Comparison of ENCODE assay signal across 9 mouse cellular contexts in the genomic region with DNA sequence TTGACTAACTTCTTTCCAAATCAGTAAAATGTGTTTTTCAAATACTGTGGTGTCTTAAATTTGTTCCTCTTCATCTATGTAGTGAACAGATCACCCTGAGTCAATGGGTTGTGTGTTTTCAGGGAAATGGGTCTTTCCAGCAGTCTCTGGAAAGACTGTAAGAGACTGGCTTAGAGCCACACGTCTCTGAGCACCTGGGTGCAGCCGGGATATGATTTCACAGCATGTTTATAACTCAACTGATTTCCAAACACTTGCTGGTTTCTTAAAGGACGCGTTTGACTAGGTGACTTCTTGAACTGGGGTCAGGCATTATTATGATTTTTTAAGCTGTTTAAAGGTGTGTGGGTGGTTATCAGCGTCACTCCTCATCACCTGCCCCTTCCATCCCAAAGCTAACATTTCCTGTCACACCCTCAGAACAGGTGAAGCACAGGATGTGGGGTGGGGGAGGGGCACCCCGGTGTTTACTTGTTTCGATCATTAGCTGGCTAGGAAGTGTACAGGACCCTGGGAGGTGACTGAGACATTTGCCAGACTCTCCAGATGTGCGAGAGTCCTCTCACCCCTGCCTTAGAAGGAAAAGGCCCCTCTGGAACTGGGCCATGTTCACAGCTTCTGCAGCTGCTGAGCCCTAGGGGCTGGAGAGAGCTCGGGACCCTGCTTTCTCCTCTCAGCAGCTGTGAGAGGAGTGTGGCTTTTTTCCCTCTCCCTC.
DNase-seq lines count a peak whose midpoint lies in the region; ATAC-seq lines count a peak whose summit lies in the region.
"Had no signal": no experiment of that assay in that cellular context is flagged by ENCODE, and none has a peak within 500 bp of the region (broad histone marks: within the 10 kb centered on the region; RNA-seq: fewer than 3 reads in every experiment).

No protein-coding gene starts in this region.

- no peaks in the 10 kb centered on the region for H3K36me3 ChIP-seq in lung, embryonic 15.5 days
- H3K36me3 ChIP-seq in embryonic facial prominence, embryonic 15.5 days: no peaks in the 10 kb centered on the region
- H3K36me3 ChIP-seq in stomach, embryonic 16.5 days (ENCODE audit: control insufficient read depth, insufficient read depth, low read length): no peaks in the 10 kb centered on the region

- WGBS in lung, embryonic 15.5 days: 12% methylated on average over 9 of the region's 9 CpGs
- WGBS in embryonic facial prominence, embryonic 15.5 days: 41% methylated on average over 9 of the region's 9 CpGs
- 20% methylated on average over 9 of the region's 9 CpGs for WGBS in stomach, embryonic 16.5 days

- H3K9ac ChIP-seq in lung, embryonic 15.5 days: no peak overlapping the region
- H3K9ac ChIP-seq in embryonic facial prominence, embryonic 15.5 days: no peak overlapping the region
- no peak overlapping the region for H3K9ac ChIP-seq in stomach, embryonic 16.5 days (ENCODE audit: low read length)

- ATAC-seq in lung, embryonic 15.5 days (ENCODE audit: borderline replicate concordance, extremely low read depth, low FRiP score, low TSS enrichment): peak; percentile 92; the same call in 1 of the 2 replicates
- ATAC-seq in embryonic facial prominence, embryonic 15.5 days (ENCODE audit: insufficient number of reproducible peaks, low FRiP score, low TSS enrichment, low read depth): peak; percentile 43; the same call in 1 of the 2 replicates
- peak; percentile 82; the same call in 1 of the 2 replicates for ATAC-seq in stomach, embryonic 16.5 days (ENCODE audit: insufficient read depth, low FRiP score)

- no peak for DNase-seq in lung, postnatal 25 days (ENCODE audit: low spot score)
- DNase-seq in induced T-regulatory cell, adult 2 months (ENCODE audit: low read depth): peak; percentile 49
- no peak for DNase-seq in ovary, postnatal 36 days (ENCODE audit: low spot score)
- DNase-seq in ovary, postnatal 14 days (ENCODE audit: low spot score): no peak
- DNase-seq in layer of hippocampus, adult 8-10 months (ENCODE audit: low spot score in 2 of 2): no peak
- DNase-seq: thymus, adult 2 months had no signal

- H3K27me3 ChIP-seq in lung, embryonic 15.5 days: no peaks in the 10 kb centered on the region
- H3K27me3 ChIP-seq in embryonic facial prominence, embryonic 15.5 days: no peaks in the 10 kb centered on the region
- H3K27me3 ChIP-seq in stomach, embryonic 16.5 days (ENCODE audit: control insufficient read depth, insufficient read depth, low read length): no peaks in the 10 kb centered on the region

- H3K4me1 ChIP-seq in lung, embryonic 15.5 days: peaks cover 15% of the 10 kb centered on the region
- peaks cover 11% of the 10 kb centered on the region for H3K4me1 ChIP-seq in embryonic facial prominence, embryonic 15.5 days
- 0 out of 2 replicates have a peak, but pooled peaks cover 5% of the 10 kb centered on the region for H3K4me1 ChIP-seq in stomach, embryonic 16.5 days (ENCODE audit: control insufficient read depth, insufficient read depth, low read length)

- H3K27ac ChIP-seq in lung, embryonic 15.5 days: no peak overlapping the region
- 0 out of 2 replicates have a peak overlapping the region, but pooled peaks have one; percentile 1 for H3K27ac ChIP-seq in embryonic facial prominence, embryonic 15.5 days (replicated peaks)
- no peak overlapping the region for H3K27ac ChIP-seq in stomach, embryonic 16.5 days (ENCODE audit: low read length)

- H3K9me3 ChIP-seq in lung, embryonic 15.5 days: no peaks in the 10 kb centered on the region
- no peaks in the 10 kb centered on the region for H3K9me3 ChIP-seq in embryonic facial prominence, embryonic 15.5 days (replicated peaks)
- H3K9me3 ChIP-seq in stomach, embryonic 16.5 days (replicated peaks; ENCODE audit: control insufficient read depth, low read length): no peaks in the 10 kb centered on the region

- no peak overlapping the region for H3K4me3 ChIP-seq in lung, embryonic 15.5 days
- H3K4me3 ChIP-seq in embryonic facial prominence, embryonic 15.5 days (replicated peaks): no peak overlapping the region
- H3K4me3 ChIP-seq in stomach, embryonic 16.5 days (replicated peaks; ENCODE audit: low read length): no peak overlapping the region

- 0 out of 2 replicates have a peak overlapping the region, but pooled peaks have one; percentile 2 for H3K4me2 ChIP-seq in lung, embryonic 15.5 days
- H3K4me2 ChIP-seq in embryonic facial prominence, embryonic 15.5 days (replicated peaks): no peak overlapping the region; the same call in 1 of the 2 replicates
- peak overlapping the region; percentile 1; the same call in 1 of the 2 replicates for H3K4me2 ChIP-seq in stomach, embryonic 16.5 days (ENCODE audit: low read depth, low read length)
